Mouse (Mus musculus) inflammation-experienced regulatory T-cells, adult 6 months (primary cell): ENCODE measurements around the gene Aff3. TPM values are rescaled to one million over a fixed set of nuclear protein-coding genes. Genes with fewer than 3 reads are reported as not detected.

Experiments used
- ATAC-seq: one replicate; pipeline ENCODE4 v1.8.0; 2017
- polyA plus RNA-seq, 3 experiments: library from polyadenylated mRNA; unstranded; fragments of 100-300 nt; shearing (Covaris generic); gene quantifications; one replicate each; pipeline ENCODE4 v1.2.1; 2017

Gene Aff3
- polyA plus RNA-seq, 3 experiments from 2014 or later, result 4.1 to 16.7 (median 15.5) TPM

GRCm38 (mm10) chr1:38594766-38595165 lies 70.0 kb downstream of the Aff3 start:
- no peak for ATAC-seq

GRCm38 (mm10) chr1:38591194-38591593 lies 73.6 kb downstream of the Aff3 start:
- no peak for ATAC-seq

- ATAC-seq, result no peak
Observed at GRCm38 (mm10) chr1:38588741-38589140, 76.0 kb downstream of the Aff3 start.

GRCm38 (mm10) chr1:38582328-38582727 lies 82.4 kb downstream of the Aff3 start:
- ATAC-seq, result no peak

- ATAC-seq, result peak; percentile 85
Observed at GRCm38 (mm10) chr1:38580572-38580971, 84.2 kb downstream of the Aff3 start.

GRCm38 (mm10) chr1:38578339-38578738 lies 86.4 kb downstream of the Aff3 start:
- ATAC-seq, result no peak

- ATAC-seq, result no peak
Observed at GRCm38 (mm10) chr1:38567791-38568190, 97.0 kb downstream of the Aff3 start.

- no peak for ATAC-seq
Observed at GRCm38 (mm10) chr1:38566101-38566678, 98.6 kb downstream of the Aff3 start.

- no peak for ATAC-seq
Observed at GRCm38 (mm10) chr1:38565295-38565777, 99.4 kb downstream of the Aff3 start.

- no peak for ATAC-seq
Observed at GRCm38 (mm10) chr1:38562397-38563199, 102.2 kb downstream of the Aff3 start.

GRCm38 (mm10) chr1:38561331-38561730 lies 103.4 kb downstream of the Aff3 start:
- no peak for ATAC-seq

- no peak for ATAC-seq
Observed at GRCm38 (mm10) chr1:38560666-38561065, 104.1 kb downstream of the Aff3 start.

- peak; percentile 99 for ATAC-seq
Observed at GRCm38 (mm10) chr1:38557615-38558014, 107.1 kb downstream of the Aff3 start.

GRCm38 (mm10) chr1:38554546-38554945 lies 110.2 kb downstream of the Aff3 start:
- ATAC-seq, result no peak

- ATAC-seq, result no peak
Observed at GRCm38 (mm10) chr1:38553090-38553489, 111.7 kb downstream of the Aff3 start.

GRCm38 (mm10) chr1:38550579-38550978 lies 114.2 kb downstream of the Aff3 start:
- ATAC-seq, result no peak

GRCm38 (mm10) chr1:38548671-38549661 lies 115.8 kb downstream of the Aff3 start:
- ATAC-seq, result no peak

- ATAC-seq, result no peak
Observed at GRCm38 (mm10) chr1:38547685-38548084, 117.1 kb downstream of the Aff3 start.

GRCm38 (mm10) chr1:38546696-38547095 lies 118.1 kb downstream of the Aff3 start:
- ATAC-seq, result no peak

- ATAC-seq, result no peak
Observed at GRCm38 (mm10) chr1:38545282-38545945, 119.3 kb downstream of the Aff3 start.

GRCm38 (mm10) chr1:38544501-38544900 lies 120.3 kb downstream of the Aff3 start:
- ATAC-seq, result no peak

- no peak for ATAC-seq
Observed at GRCm38 (mm10) chr1:38541536-38541935, 123.2 kb downstream of the Aff3 start.
